Mouse (Mus musculus): ENCODE data around the gene Cst6.
"Not testable (repeated sequence)": the region's sequence is repeated elsewhere in the genome, so short reads cannot be mapped to it uniquely, and the experiment has no call there.

The Cst6 gene

DNA sequence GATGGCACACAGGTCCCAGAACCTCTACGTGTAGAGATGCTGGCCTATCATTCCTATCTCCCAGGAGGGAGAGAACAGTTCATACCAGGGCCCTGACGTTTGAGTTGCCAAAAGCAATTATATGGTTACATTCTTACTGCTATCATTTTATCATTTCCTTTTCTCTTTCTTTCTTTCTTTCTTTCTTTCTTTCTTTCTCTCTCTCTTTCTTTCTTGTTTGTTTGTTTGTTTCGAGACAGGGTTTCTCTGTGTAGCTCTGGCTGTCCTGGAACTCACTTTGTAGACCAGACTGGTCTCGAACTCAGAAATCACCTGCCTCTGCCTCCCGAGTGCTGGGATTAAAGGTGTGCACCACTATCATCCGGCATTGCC lies at the start of gene Cst6:
Cst6 (minus strand) TSS at position 73 of the 372 bp plus-strand sequence.
- DNase-seq (ENCODE audit: low read depth in 1 of 2, low spot score in 2 of 2): not testable (repeated sequence)

DNA sequence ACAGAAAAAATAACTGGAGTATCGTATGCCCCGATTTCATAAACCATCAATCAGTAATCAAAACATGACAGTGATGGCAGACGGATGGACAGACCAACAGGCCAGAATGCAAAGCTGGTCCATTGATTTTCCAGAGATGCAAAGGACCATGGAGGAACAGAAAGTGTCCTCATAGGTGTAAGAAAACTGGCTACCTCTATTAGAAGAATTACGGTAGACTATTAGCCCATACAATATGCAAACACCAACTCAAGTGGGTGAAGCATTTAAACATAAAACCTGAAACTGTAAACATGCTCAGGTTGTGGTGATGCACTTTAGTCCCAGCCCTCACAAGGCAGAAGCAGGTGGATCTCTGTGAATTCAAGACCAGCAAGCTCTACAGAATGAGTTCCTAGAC lies 46.0 kb upstream of the Cst6 start:
- no peak for DNase-seq (ENCODE audit: low read depth in 1 of 2, low spot score in 2 of 2)

DNA sequence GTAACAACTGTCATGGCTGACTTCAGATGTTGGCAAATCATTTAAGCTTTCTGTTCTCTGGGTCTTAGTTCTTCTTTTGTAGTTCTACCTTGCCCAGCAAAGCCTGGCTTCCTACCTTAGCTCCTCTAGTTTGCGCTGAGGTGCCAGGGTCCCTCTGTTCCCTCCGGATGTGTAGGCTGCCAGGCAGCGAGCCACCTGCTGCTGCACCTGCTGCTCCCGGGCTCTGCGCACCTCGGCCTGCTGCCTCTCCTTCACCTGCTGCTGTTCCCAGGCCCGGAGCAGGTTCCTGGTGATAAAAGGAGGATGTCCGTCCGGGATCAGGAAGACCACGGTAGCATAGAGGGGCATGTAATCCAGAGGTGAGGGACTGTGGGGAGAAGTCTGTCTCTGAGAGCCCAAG lies 44.8 kb upstream of the Cst6 start:
- no peak for DNase-seq (ENCODE audit: low read depth in 1 of 2, low spot score in 2 of 2)

DNA sequence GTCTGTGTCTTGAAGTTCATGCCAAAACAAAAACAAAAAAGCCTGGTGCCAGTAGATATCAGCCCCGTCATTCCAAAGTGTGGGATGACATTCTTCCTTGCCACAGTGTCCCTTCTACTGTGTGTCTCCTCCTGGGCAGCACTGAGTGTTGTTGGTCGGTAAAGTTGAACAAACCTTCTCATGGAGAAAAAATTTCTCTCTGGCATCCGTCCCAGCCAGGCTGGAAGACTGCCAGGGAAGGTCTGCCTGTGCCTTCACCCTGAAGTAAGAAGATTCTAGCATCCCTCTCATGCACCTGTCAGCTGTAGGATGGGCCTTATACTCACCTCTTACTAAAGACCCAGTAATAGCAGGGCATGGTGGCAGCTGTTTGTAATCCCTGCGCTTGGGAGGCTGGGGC lies 43.5 kb upstream of the Cst6 start:
- no peak for DNase-seq (ENCODE audit: low read depth in 1 of 2, low spot score in 2 of 2)

DNA sequence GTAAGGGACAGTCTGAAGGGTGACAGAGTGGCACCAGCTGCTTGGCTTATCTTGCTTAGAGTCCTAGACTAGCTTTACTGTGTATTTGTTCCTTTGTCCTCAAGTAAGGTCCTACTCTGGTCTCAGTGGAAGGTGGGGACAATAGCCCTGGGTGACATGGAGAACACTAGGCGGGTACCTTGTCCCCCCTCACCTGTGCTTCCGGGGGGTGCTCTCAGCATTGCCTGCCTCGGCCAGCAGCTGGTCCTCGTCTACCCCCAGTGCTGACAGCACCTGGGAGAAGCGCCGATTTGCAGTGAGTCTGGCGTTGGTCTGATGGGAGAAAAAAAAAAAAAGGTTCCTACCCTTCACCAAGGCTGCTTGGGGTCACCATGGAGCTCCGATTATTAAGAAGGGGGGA lies 41.0 kb upstream of the Cst6 start:
- DNase-seq (ENCODE audit: low read depth in 1 of 2, low spot score in 2 of 2): no peak

DNA sequence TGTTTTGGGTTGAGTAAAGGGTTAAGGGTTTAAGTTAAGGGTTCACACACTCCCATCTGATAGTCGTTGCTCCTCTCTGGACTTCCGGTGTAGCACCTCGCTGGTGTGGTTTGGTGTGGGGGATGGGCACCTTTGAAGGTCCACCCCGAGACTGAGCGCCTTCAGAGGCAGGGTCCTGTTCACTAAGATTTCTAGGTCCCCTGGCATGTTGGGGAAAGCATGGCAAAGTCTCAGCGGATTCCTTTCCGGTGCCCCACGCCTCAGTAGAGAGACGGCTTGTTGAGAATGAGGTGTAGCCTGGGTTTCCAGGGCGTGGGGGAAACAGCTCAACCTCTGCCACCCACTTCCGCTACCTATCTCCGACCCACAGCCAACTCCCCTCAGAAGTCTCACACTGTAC lies 40.3 kb upstream of the Cst6 start:
- DNase-seq (ENCODE audit: low read depth in 1 of 2, low spot score in 2 of 2): no peak

DNA sequence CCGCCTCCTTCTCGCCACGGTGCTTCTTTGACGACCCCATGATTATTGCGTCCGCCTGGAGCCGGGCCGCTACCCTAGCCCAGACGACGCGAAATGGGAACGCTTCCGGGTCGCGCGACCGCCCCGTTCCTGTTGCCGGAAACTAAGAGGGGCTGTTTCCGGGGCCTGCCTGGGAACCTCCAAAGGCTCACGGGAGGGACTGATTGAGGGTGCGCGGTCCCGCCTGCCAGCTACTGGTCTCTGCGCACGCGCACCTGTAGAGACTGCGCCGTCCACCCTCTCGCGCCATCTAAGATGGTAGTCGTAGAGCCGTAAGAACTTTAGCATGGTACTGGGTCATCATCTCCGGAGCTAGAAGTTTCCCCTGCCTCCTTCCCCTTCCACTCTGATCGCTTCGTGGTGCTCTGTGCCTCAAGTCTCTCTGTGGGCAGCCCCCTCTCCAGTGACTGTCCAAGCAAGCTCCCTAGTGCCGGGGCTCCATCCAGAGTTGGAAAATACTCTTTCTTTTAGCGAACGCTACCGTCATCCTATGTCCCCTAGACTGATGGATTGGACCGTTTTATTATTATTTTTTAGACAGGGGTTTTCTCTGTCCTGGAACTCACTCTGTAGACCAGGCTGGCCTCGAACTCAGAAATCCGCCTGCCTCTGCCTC lies 39.3 kb upstream of the Cst6 start, which contains the start of gene Sart1:
Sart1 (minus strand) TSS at position 116 of the 655 bp plus-strand sequence.
- DNase-seq (ENCODE audit: low read depth in 1 of 2, low spot score in 2 of 2): peak; percentile 85 to 87

DNA sequence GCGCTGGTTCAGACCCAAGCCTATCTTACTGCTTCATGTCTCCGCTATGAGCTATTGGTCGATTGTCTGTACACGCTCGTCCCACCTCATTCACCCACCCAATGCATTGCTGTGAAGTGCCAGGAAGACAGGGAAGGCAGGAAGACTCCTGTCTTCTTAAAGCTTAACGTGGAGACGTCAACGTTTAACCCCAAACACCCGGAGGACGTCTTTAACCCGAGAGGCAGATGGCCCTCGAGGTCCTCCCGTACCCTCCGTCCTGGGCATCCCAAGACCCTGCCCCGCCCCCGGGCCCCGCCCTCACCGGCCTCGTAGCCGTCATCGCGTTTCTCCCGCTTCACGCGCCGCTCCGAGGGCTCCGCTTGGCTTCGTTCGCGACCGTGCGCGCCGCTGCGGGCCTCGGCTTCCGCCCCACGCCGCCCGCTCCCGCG lies 38.7 kb upstream of the Cst6 start:
- no peak for DNase-seq (ENCODE audit: low read depth in 1 of 2, low spot score in 2 of 2)

DNA sequence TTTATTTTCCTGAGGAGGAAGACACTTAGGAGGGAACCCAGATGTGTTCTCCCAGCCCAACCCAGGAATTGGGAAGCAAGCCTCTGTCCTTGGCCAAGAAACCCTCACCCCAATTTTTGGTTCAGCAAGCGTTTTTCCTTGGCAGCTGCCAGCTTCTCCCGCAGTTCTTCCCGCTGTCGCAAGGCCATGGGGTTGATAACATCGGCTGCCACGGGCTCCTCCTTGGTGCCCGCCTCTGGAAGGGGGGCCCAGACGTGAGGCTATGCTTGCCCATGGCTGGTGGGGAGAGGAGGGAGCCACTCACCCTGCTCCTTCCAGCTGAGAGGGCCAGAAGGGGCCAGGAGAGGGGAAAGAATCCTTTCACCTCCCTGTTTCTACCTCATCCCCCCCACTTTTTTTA lies 35.3 kb upstream of the Cst6 start:
- no peak for DNase-seq (ENCODE audit: low read depth in 1 of 2, low spot score in 2 of 2)

DNA sequence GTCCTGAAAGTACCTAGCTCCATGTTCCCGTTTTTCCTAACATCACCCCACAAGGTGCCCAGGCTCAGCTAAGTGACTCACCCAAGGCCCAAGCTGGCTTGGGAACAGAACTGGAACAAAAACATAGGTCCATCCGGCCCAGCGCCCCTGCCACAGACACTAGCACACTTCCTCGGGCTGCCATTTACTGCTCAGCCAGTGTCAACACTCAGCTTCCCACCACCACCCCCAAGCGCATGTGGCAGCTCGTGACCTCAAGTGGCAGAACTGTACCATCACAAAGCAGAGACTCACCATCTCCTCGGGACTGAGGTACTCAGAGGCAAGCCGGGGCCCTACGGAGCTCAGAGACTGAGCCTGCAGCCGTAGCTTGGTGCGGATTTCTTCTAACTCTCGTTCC lies 34.0 kb upstream of the Cst6 start:
- no peak for DNase-seq (ENCODE audit: low read depth in 1 of 2, low spot score in 2 of 2)

DNA sequence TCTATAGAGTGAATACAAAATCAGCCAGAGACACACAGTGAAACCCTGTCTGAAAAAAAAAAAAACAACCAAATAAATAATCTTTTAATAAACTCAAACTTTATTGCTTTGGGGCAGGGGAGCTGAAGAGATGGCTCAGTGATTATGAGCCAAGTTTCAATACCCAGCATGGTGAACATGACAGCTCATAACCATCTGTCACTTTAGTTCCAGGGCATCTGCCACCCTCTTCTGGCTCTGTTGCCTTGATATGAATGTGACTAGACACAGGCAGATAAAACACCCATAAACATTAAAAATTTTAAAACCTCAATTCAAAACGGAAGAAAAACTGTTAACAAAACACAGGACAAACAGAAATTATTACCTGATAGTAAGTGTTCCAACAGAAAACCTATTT lies 28.1 kb upstream of the Cst6 start:
- no peak for DNase-seq (ENCODE audit: low read depth in 1 of 2, low spot score in 2 of 2)

DNA sequence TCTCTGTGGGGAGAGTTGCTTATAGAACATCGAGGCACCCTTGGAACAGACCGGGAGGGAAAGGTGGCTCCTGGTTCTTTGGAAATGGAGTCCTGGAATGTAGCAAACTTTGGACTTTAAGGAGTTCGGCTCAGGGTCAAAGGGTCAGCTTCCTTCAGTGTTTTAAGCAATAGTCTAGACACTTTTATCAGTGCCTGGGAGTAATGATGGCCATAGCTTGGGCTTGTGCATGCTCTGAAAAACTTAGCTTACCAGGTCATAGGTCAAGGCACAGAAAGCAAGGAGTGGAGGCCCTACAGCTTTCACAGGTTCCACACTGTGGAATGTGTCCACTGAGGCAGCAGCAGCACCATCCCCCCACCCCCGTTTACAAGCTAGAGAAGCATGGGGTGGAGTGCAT lies 25.4 kb upstream of the Cst6 start:
- DNase-seq (ENCODE audit: low read depth in 1 of 2, low spot score in 2 of 2): no peak

DNA sequence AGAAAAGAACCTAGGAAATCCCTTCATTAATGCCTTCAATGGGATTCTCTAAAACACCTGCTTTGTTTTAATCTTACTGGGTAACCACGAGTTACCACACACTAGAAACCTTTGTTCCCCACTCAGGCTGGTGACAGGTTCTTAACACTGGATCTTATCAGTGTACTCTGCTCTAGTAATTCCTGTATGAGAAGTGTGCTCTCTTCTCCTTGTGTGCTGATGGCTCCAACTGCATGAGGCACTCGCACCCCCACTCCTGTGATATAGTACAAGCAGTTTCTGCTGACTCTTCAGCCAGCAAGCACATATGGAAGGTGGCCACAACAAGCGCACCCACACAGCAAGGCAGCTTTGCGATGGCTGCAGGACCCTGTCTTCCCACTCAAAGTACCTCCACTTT lies 24.8 kb upstream of the Cst6 start:
- DNase-seq (ENCODE audit: low read depth in 1 of 2, low spot score in 2 of 2): no peak

DNA sequence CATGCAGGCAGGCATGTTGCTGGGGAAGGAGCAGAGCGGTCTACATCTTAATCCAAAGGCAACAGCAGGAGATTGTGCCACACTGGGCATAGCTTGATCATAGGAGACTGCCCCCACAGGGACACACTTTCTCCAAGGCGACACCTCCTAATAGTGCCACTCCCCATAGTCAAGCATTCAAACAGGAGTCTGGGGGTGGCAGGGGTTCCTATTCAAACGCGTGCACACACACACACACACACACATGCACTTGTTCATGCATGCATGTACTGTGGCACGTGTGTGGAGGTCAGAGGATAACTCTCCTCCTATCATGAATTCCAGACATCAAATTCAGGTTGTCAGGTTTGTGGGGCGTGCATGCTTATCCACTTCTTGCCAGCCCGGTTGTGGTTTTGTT lies 23.4 kb upstream of the Cst6 start:
- no peak for DNase-seq (ENCODE audit: low read depth in 1 of 2, low spot score in 2 of 2)

DNA sequence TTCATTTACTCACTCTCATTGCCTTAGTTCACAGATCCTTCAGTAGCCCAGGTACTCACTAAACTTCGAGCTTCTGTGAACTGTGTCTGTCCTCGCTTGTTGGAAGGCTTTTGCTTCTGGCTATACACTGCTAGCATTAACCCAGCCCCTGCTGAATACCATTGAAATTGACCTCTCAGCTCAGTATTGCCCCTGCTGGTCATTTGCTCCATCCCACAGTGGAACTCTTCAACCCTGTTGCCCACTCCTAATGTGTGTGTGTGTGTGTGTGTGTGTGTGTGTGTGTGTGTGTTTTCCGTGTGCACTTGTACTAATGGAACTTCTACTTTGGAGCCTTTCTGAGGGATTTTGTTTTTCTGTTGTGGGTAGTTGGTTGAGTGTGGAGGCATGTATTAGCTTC lies 21.6 kb upstream of the Cst6 start:
- DNase-seq (ENCODE audit: low read depth in 1 of 2, low spot score in 2 of 2): no peak

DNA sequence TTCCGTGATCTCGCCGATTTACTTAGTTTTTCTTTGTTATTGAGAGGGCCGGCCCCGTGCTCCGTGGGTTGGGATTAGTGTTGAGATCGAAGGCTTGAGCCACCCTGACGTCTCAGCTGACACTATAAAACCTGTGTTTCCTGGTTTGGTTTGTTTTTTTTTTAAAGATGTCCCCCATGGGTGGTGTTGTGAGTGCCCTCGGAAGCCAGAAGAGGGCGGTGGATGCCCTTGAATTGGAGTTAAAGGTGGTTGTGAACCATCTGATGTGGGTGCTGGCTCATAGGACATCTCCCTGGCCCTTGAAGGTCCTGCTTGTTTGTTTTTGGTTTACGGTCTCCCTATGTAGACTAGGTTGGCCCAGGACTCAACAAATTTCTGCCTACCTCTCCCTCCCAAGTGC lies 18.1 kb upstream of the Cst6 start:
- no peak for DNase-seq (ENCODE audit: low read depth in 1 of 2, low spot score in 2 of 2)

DNA sequence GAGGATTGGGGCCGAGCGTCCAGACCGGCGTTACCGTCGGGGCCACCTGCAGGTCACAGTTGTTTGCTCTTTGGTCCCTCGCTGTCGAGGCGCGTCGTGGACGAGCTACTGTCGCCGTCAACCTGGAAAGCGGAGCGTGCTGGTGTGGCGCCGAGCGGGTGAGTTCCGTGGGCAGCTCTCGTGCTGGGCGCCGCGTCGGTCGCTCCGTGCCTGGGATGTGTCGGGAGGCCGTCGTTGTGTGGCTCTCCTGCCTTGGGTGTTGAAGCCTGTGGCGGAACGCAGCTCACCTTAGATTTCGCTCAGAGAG lies 17.6 kb upstream of the Cst6 start, which contains the start of gene Banf1:
Banf1 (minus strand) TSS at position 116 of the 307 bp plus-strand sequence.
- DNase-seq (ENCODE audit: low read depth in 1 of 2, low spot score in 2 of 2): no peak

DNA sequence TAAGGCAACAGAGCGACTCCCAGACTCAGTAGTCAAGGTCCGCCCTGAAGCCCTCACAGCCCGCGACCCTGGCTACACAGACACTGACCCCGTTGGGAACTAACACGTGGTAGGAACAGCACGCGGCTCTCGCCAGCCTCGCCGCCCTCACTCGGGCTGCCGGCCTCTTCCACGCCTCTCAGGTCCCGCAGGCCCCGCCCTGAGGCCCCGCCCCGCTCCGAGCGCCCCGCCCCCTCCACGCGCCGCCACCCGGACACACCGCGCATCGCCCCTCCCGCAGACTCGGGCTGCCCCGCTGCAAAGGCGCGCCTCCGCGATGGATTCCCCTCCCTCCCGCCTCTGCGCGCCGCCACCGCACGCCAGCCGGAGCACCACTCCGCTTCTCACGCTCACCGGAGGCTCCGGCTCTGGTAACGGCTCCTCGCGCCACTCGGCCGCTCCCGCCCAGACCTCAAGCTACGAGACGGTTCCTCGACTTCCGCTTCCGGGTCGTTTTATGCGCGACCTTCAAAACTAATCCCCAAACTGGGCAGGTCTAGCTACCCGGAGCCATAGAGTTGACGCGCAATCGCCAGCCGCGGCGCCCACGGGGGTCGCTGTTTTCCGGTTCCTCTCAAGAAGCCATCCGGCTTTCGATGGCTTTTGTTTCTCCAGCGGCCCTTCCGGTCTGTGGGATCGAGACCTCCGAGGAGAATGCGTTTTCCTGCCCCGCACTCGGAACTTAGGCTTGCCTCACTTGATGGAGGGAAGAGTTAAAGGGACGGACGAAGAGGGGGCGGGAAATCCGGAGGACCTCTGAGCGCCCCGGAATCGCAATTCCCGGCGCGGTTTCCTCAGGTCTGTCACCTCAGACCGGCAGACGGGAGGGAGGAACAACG lies 17.0 kb upstream of the Cst6 start, which contains the start of gene Eif1ad:
Eif1ad (plus strand) TSS at position 567 of the 878 bp plus-strand sequence.
- DNase-seq (ENCODE audit: low read depth in 1 of 2, low spot score in 2 of 2): peak; percentile 86 to 94

DNA sequence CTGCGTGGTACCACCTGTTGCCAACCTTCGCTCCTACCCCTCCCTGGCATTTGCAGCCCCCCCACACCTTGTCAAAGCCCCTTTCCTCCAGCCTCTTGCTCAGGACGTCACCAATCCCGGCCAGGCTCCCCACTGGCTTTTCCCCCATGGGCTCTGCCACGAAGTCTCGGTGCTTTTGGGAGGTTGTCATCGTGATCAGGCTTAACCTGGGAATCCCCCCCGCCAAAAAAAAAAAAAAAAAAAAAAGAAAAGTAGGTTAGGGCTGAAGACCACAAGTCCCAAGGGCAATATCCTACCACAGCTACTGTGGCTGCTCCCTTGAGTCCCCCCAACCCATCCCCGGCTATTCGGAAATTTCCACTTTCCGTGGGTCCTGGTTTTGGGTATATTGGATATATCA lies 16.4 kb upstream of the Cst6 start:
- DNase-seq (ENCODE audit: low read depth in 1 of 2, low spot score in 2 of 2): no peak

DNA sequence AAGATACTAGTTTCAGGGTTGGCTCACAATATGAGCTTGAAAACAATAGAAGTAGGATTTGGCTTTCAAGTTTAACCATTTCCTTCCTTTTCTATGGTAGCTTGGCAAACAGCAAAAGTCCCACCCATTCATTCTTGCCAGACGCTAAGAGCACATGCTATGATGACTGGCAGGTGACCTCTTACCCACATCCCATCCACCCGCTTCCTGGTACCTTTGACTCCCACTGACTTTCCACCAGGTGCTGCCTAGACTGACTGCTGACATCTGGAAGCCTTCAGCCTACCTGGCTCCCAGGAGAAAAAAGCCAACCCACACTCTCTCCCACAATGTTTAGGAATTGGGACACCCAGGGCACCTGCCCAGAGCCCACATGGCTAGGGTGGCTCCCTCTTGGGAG lies 14.8 kb upstream of the Cst6 start:
- DNase-seq (ENCODE audit: low read depth in 1 of 2, low spot score in 2 of 2): no peak

DNA sequence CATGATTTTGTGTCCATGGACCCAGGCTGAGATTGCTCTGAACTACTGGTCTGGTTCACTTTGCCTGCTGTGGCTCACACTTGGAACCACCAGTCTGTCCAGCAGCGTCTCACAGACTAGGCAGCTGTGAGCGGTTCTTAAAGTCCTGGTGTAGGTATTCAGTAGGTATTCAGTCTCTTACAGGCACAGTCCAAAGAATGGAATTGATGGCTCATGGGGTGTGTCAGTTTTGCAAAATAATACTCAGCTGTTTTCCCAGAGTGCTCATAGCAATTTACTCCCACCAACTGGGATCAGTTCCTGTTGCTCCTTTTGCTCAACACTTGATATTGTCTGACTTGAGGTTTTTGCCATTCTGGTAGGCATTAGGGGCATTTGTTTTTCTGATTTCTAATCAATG lies 12.8 kb upstream of the Cst6 start:
- DNase-seq (ENCODE audit: low read depth in 1 of 2, low spot score in 2 of 2): no peak

DNA sequence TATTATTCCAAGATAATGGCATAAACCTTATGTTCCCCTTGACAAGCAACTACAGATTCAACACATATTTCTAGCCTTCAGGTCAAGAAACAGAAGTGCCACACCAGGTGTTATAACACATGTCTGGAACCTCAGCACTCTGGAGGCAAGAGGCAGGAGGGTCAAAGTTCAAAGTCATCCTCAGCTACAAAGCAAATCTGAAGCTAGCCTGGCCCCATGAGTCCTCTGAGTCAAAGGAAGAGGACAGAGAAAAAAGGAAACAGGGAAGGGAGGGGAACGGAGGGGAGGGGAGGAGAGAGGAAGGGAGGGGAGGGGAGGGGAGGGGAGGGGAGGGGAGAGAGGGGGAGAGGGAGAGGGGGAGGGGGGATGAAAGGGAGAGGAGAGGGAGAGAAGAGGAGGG lies 6.7 kb upstream of the Cst6 start:
- no peak for DNase-seq (ENCODE audit: low read depth in 1 of 2, low spot score in 2 of 2)

DNA sequence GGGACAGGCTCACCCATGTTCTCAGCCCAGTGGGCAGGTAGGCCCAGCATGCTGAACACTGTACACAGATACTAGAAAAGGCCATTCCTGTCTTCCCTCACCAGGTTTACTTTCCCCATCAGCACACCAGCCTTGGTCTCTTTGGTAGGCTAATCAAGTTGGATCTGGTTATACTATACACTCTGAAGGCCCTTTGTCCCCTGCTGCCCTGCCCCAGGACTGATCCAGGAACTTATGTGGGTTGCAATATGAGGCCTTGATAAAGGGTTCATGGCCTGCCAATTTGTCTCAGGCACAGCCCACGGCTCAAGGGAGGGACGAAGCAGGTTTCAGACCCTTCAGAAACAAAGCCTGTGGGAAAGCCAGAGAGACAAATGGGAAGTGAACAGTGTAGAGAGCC lies 4.2 kb upstream of the Cst6 start:
- no peak for DNase-seq (ENCODE audit: low read depth in 1 of 2, low spot score in 2 of 2)

Data from monocyte, adult 2 months (primary cell).